Mouse (Mus musculus) kidney, postnatal 0 days (tissue): ENCODE measurements at regions not wholly inside any gene's neighbourhood (a gene's known extent, or its start where the extent isn't known, plus 50 kb on each side); places are given as distances from the start of the nearest gene placed in this dataset.

Experiments used
- ATAC-seq: fragments of 200-750 bp; cut with Nextera tagmentation; replicated peaks from 2 replicates; pipeline ENCODE4 v1.8.0; 2017; ENCODE audit warnings: low read depth, moderate number of reproducible peaks, moderate TSS enrichment, moderate library complexity; ENCODE audit not compliant: low FRiP score
- DNase-seq: peaks from one replicate; pipeline ENCODE4 v3.0.0-alpha.2; 2016; ENCODE audit warnings: low spot score
- H3K27ac ChIP-seq: fragments of 300-500 bp; sonication (generic); 2 replicates; pipeline ENCODE4 v1.5.1; 2014; ENCODE audit warnings: mild to moderate bottlenecking
- H3K27me3 ChIP-seq: fragments of 300-500 bp; sonication (generic); 2 replicates; pipeline ENCODE4 v1.6.1; 2014; ENCODE audit warnings: low read length, mixed read lengths; ENCODE audit not compliant: insufficient read depth
- H3K36me3 ChIP-seq: fragments of 300-500 bp; sonication (generic); 2 replicates; pipeline ENCODE4 v1.6.1; 2014; ENCODE audit warnings: low read length, mixed read lengths; ENCODE audit not compliant: insufficient read depth
- H3K4me1 ChIP-seq: fragments of 300-500 bp; sonication (generic); replicated peaks from 2 replicates; pipeline ENCODE4 v1.6.1; 2014; ENCODE audit warnings: antibody characterized with exemption, low read length, mixed read lengths; ENCODE audit not compliant: insufficient read depth
- H3K4me2 ChIP-seq: fragments of 300-500 bp; sonication (generic); 2 replicates; pipeline ENCODE4 v1.6.1; 2014; ENCODE audit warnings: mild to moderate bottlenecking, low read length, moderate library complexity, mixed read lengths
- H3K4me3 ChIP-seq: fragments of 300-500 bp; sonication (generic); replicated peaks from 2 replicates; pipeline ENCODE4 v1.5.1; 2014; ENCODE audit warnings: low read depth, low read length
- H3K9ac ChIP-seq: fragments of 300-500 bp; sonication (generic); 2 replicates; pipeline ENCODE4 v1.6.1; 2014; ENCODE audit warnings: low read depth, low read length
- H3K9me3 ChIP-seq: fragments of 300-500 bp; sonication (generic); replicated peaks from 2 replicates; pipeline ENCODE4 v1.6.1; 2016; ENCODE audit warnings: low read length, inconsistent platforms, mixed read lengths
- CTCF ChIP-seq: IDR thresholded peaks from 2 replicates; pipeline ENCODE4 v1.5.1; 2016; ENCODE audit warnings: antibody characterized with exemption, low read depth, mild to moderate bottlenecking, moderate library complexity
- WGBS: fragments of 180-500 bp; shearing (Covaris S2); extraction: QIAGEN DNeasy Blood & Tissue Kit; methylation state at CpG from one replicate; pipeline ENCODE4 v1.1.7; 2014; 5-methylcytosine and 5-hydroxymethylcytosine counted together

DNA sequence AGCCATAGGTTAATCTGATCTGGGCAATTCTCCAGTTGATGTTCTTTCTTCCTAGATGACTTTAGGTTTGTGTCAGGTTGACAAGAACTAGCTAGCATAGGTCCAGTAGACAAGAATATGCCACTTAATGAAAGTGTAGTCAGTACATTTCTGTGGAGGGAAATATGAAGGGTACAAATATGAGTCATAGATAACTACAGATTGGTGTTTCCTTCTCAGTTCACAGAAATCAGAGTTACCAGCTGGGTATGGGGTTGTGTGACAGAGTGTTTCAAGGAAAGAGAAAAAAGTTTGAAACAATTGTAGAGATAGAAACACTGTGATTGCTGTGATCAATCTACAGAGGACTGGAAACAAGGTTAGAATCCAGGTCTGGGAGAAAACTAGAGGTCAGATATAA, 337.0 kb upstream of the Rnaseh2b start:
- ATAC-seq (no peak), DNase-seq (no peak)
- Histone ChIP-seq H3K4me2 (no peak overlapping the region), H3K4me3 (no peak overlapping the region), H3K9ac (no peak overlapping the region), H3K9me3 (no peaks in the 10 kb centered on the region), H3K4me1 (no peaks in the 10 kb centered on the region), H3K27ac (no peak overlapping the region), H3K27me3 (no peaks in the 10 kb centered on the region), H3K36me3 (no peaks in the 10 kb centered on the region)
- TF ChIP-seq CTCF, result no peak

DNA sequence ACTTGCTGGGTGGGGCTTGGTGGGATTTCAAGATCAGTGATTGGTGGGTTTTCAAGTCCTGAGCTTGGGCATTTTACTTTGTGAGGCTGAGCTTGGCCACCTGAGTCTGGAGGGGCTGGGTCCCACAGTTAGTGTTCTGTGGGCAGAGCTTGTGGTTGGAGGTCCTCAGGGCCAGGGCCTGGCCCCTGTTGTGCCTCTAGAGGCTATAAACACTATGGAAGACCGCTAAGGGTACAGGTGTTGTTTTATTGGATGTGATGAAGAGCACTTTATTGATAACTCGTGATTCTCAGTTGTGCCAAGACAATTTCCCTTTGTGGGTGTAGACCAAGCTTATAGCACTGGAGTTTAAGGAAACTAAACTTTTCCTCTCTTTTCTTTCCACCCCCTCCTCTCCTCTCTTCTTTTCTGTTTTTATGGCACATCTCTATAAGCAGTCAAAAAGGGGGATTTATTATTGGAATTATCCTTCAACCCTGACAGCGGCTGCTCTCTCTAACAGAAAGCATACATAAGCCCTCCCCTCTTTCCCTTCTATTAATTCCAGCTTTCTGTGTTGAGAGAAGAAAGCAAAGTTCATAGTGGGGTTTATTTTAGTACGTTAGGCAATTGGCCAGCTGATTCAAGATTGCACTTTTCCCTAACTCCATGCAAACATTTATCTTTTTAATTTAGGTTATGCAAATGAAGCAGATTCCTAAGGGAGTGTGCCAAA, 332.0 kb upstream of the Rnaseh2b start:
- Histone ChIP-seq H3K9ac (no peak overlapping the region), H3K4me2 (no peak overlapping the region), H3K9me3 (no peaks in the 10 kb centered on the region), H3K27me3 (no peaks in the 10 kb centered on the region), H3K4me1 (no peaks in the 10 kb centered on the region), H3K4me3 (no peak overlapping the region), H3K36me3 (no peaks in the 10 kb centered on the region), H3K27ac (no peak overlapping the region)
- ATAC-seq (no peak), DNase-seq (peak; percentile 45)
- no peak for TF ChIP-seq CTCF
- WGBS, result 60% methylated on average over 4 of the region's 4 CpGs

DNA sequence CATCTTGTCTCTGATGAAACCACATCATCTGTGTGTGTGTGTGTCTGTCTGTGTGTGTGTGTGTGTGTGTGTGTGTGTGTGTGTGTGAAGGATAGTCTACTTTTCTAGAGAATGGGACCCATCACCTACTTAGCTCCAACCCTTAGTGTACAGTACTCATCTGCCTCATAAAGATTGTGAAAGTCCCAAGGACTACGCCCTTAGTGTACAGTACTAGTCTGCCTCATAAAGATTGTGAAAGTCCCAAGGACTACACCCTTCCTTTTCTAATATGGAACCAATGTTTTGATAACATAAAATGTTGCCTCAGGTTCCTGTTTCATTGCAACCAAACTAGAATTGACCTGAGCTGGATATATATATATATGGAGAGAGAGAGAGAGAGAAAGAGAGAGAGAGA, 323.9 kb upstream of the Rnaseh2b start:
- no peak overlapping the region for H3K9ac ChIP-seq
- no peaks in the 10 kb centered on the region for H3K27me3 ChIP-seq
- ATAC-seq (no peak), DNase-seq (no peak)
- H3K4me1 ChIP-seq, result peaks cover 5% of the 10 kb centered on the region; the same call in 1 of the 2 replicates
- no peak overlapping the region for H3K4me3 ChIP-seq
- no peak for TF ChIP-seq CTCF
- 96% methylated on average over 1 of the region's 1 CpGs for WGBS
- H3K4me2 ChIP-seq, result no peak overlapping the region
- H3K9me3 ChIP-seq, result no peaks in the 10 kb centered on the region
- H3K27ac ChIP-seq, result no peak overlapping the region
- no peaks in the 10 kb centered on the region for H3K36me3 ChIP-seq

DNA sequence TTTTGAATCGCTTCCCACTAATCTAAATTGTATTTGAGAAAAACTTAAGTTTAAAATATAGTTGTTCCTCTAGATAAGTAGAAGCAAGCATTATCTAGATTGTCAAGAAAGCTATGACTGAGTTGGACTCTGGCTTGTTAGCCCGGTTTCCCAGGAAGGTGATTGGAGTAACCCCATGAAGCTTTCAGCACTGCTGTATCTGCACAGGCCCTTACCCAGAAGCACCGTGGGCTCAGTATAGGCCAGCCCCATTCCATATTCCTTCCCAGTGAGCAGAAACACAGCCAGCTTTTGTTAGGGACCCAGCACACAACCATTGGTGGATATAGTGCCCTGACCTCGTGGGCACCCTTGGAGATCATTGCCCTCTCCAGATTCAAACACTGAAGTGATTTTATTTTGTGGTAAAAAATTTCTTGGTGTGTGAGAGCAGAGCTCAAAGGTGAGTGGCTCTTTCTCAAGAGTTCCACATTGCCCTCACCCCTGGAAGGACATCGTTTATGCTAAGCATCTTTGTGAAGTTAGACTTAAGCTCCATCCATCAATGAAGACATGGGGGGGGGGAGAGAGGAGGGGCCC, 323.3 kb upstream of the Rnaseh2b start:
- no peaks in the 10 kb centered on the region for H3K36me3 ChIP-seq
- ATAC-seq (no peak), DNase-seq (no peak)
- no peak overlapping the region for H3K27ac ChIP-seq
- no peak overlapping the region for H3K9ac ChIP-seq
- 79% methylated on average over 5 of the region's 5 CpGs for WGBS
- H3K9me3 ChIP-seq, result no peaks in the 10 kb centered on the region
- H3K4me2 ChIP-seq, result no peak overlapping the region
- no peaks in the 10 kb centered on the region for H3K27me3 ChIP-seq
- peaks cover 5% of the 10 kb centered on the region; the same call in 1 of the 2 replicates for H3K4me1 ChIP-seq
- TF ChIP-seq CTCF, result no peak
- H3K4me3 ChIP-seq, result no peak overlapping the region

DNA sequence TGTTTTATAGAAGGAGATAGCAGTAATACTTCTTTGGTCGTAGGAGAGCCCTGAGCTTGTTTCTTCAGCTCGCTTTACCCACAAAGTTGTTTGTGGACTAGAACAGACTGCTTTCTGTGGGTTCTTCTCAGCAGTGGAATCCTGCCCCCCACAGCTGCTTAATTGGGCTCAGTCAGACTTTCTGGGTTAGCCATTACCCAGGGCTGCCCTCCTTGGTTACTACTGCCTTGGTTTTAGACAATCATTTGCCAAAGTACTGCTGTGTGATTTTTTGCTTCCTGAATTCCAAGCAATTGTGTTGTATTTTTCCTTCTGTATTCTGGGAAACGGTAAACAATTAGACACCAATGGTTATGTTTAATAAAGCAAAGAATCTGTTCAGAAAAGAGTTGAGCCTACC, 321.8 kb upstream of the Rnaseh2b start:
- WGBS, result 65% methylated on average over 3 of the region's 3 CpGs
- H3K4me2 ChIP-seq, result no peak overlapping the region
- no peaks in the 10 kb centered on the region for H3K36me3 ChIP-seq
- peaks cover 5% of the 10 kb centered on the region; the same call in 1 of the 2 replicates for H3K4me1 ChIP-seq
- ATAC-seq (peak; percentile 82), DNase-seq (peak; percentile 55)
- H3K4me3 ChIP-seq, result no peak overlapping the region
- H3K27me3 ChIP-seq, result no peaks in the 10 kb centered on the region
- no peak overlapping the region for H3K9ac ChIP-seq
- no peaks in the 10 kb centered on the region for H3K9me3 ChIP-seq
- H3K27ac ChIP-seq, result peak overlapping the region; percentile 65; the same call in 1 of the 2 replicates
- peak; percentile 5; the same call in 1 of the 2 replicates for TF ChIP-seq CTCF

DNA sequence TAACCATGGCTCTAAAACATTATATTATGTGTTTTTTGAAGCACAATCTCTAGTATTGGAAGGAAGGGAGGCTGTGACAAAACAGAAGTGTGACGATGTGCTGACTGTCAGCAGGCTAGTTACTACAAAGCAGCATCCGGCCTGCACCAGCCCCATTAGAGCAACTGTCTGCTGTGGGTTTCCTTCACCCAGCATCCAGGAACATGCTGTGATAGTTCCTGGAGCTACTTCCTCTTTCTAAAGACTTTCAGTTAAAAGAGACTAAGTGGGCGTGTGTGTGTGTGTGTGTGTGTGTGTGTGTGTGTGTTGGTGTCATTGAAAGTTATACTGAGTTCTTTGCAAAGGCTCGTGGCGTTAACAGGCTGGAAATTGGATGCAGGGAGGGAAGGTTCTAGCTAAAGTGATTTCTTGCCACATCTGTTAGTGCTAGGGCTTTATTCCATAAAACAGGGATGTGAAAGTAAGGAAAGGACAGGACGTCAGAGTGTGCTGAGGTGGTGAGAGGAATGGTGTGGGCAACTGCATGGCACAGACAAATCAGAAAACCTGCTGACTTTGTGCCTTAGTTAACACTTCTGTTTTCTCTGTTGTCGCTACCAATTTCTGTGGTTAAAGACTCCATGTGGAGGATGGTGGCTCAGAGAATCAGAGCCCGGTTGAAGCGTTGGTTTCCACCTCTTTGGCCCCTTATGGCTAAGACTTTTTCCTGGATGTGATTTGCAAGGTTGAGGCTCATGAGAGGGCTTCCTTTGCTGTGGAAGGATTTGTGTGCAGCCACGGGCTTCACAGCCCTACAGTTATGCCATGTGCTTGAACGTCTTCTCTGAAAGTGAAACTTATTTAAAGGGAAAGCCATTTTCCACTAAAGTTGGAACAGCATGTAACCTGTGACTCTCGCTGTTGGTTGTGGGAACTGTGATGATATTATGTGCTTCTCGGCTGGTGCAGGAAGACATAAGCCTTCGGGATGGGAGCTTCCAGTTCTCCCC, 321.0 kb upstream of the Rnaseh2b start:
- Histone ChIP-seq H3K27ac (peak overlapping the region; percentile 65; the same call in 1 of the 2 replicates), H3K36me3 (no peaks in the 10 kb centered on the region), H3K27me3 (no peaks in the 10 kb centered on the region), H3K9ac (no peak overlapping the region), H3K4me1 (peaks cover 5% of the 10 kb centered on the region; the same call in 1 of the 2 replicates), H3K4me2 (no peak overlapping the region), H3K9me3 (no peaks in the 10 kb centered on the region), H3K4me3 (no peak overlapping the region)
- no peak for TF ChIP-seq CTCF
- 70% methylated on average over 14 of the region's 14 CpGs for WGBS
- DNase-seq, result peak; percentile 37
- no peak for ATAC-seq
